Mouse (Mus musculus) midbrain, postnatal 0 days (tissue): ENCODE data around the gene Vps50. TPM values are rescaled to one million over a fixed set of nuclear protein-coding genes. Genes with fewer than 3 reads are reported as not detected.
"Not testable (repeated sequence)": the region's sequence is repeated elsewhere in the genome, so short reads cannot be mapped to it uniquely, and the experiment has no call there.

ENCODE experiments used
- ATAC-seq: fragments of 200-750 bp; cut with Nextera tagmentation; 2 replicates; pipeline ENCODE4 v1.8.0; 2017; ENCODE audit warnings: moderate number of reproducible peaks, mild to moderate bottlenecking, moderate TSS enrichment, moderate library complexity; ENCODE audit not compliant: low FRiP score
- DNase-seq: peaks from one replicate; pipeline ENCODE4 v3.0.0-alpha.2; 2015; ENCODE audit warnings: low spot score
- H3K27ac ChIP-seq: fragments of 300-500 bp; sonication (generic); 2 replicates; pipeline ENCODE4 v1.5.1; 2014; ENCODE audit warnings: low read depth, mild to moderate bottlenecking, low read length, mixed read lengths
- H3K27me3 ChIP-seq: fragments of 300-500 bp; sonication (generic); 2 replicates; pipeline ENCODE4 v1.6.1; 2014; ENCODE audit warnings: low read length, control low read depth, mixed read lengths; ENCODE audit not compliant: insufficient read depth
- H3K36me3 ChIP-seq: fragments of 300-500 bp; sonication (generic); 2 replicates; pipeline ENCODE4 v1.6.1; 2014; ENCODE audit warnings: low read length, control low read depth, mixed read lengths; ENCODE audit not compliant: insufficient read depth
- H3K4me1 ChIP-seq: fragments of 300-500 bp; sonication (generic); 2 replicates; pipeline ENCODE4 v1.6.1; 2014; ENCODE audit warnings: mild to moderate bottlenecking, control low read depth, antibody characterized with exemption, low read length, mixed read lengths; ENCODE audit not compliant: insufficient read depth
- H3K4me2 ChIP-seq: fragments of 300-500 bp; sonication (generic); 2 replicates; pipeline ENCODE4 v1.6.1; 2014; ENCODE audit warnings: low read depth, mild to moderate bottlenecking, low read length, mixed read lengths; ENCODE audit not compliant: poor library complexity, severe bottlenecking
- H3K4me3 ChIP-seq: fragments of 300-500 bp; sonication (generic); 2 replicates; pipeline ENCODE4 v1.5.1; 2014; ENCODE audit warnings: low read depth, mild to moderate bottlenecking, low read length, moderate library complexity
- H3K9ac ChIP-seq: fragments of 300-500 bp; sonication (generic); replicated peaks from 2 replicates; pipeline ENCODE4 v1.6.1; 2014; ENCODE audit warnings: mild to moderate bottlenecking, low read length, moderate library complexity, mixed read lengths; ENCODE audit not compliant: poor library complexity, severe bottlenecking
- H3K9me3 ChIP-seq: fragments of 300-500 bp; sonication (generic); 2 replicates; pipeline ENCODE4 v1.6.1; 2016; ENCODE audit warnings: low read length, control low read depth
- CTCF ChIP-seq: IDR thresholded peaks from 2 replicates; pipeline ENCODE4 v1.5.1; 2016; ENCODE audit warnings: antibody characterized with exemption, mild to moderate bottlenecking
- WGBS: fragments of 180-500 bp; shearing (Covaris S2); extraction: QIAGEN DNeasy Blood & Tissue Kit; methylation state at CpG from one replicate; pipeline ENCODE4 v1.1.7; 2014; 5-methylcytosine and 5-hydroxymethylcytosine counted together
- polyA plus RNA-seq: library from polyadenylated mRNA; unstranded; fragments of >200 nt; fragmentation: Nextera tagmentation; extraction: Ambion mirVana; gene quantifications from 2 replicates; pipeline ENCODE4 v1.2.1, GENCODE M21; 2015
- total RNA-seq: library from RNA; depleted of rRNA; stranded (reverse); fragments of >200 nt; gene quantifications from 2 replicates; pipeline ENCODE4 v1.2.3, GENCODE M21; 2014

Vps50 gene
- total and polyA plus RNA-seq, 2 experiments from 2014 or later: 36.5 to 51.8 TPM

DNA sequence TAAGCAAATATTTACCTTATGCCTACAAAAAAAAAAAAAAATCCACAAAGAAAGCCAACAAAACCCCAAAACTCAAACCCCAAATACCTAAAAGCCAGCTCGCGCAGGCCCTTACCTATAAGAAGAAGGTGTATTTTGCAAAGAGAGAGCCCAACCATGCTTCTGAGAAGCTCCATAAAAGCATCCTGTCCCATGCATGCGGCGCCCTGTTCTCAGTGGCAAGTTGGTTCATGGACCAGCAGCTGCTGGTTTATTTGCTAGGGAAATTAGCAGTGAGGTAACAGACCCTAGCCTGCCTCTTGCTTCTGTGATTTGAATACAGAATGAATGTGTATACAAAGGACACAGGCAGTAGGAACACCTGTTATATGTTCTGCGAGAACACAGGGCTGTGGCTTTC lies 3.9 kb upstream of the Vps50 start:
- DNase-seq: no peak
- Histone ChIP-seq H3K36me3 (no peaks in the 10 kb centered on the region), H3K9me3 (no peaks in the 10 kb centered on the region), H3K4me1 (peaks cover 2% of the 10 kb centered on the region; the same call in 1 of the 2 replicates), H3K27ac (no peak overlapping the region), H3K27me3 (no peaks in the 10 kb centered on the region), H3K4me2 (no peak overlapping the region), H3K9ac (no peak overlapping the region), H3K4me3 (no peak overlapping the region)
- TF ChIP-seq CTCF: no peak
- 83% methylated on average over 5 of the region's 5 CpGs for WGBS
- ATAC-seq: no peak

DNA sequence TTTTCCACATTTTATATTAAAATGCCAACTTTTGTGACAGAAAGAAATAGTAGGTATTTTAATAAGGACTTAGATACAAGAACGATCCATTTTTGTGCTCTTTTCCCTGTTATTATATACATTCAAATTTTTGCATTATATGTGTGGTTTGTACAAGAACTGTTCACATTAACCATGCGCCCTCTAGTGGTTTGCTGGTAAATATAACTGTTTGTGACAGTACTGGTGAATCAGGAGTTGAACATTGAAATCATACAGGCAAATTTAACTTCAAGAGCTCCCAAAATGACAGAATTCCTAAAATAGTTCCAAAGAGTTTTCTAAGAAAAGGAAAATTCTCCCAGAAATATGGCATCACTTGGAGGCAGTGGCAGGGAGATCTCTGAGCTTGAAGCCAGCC lies 2.0 kb upstream of the Vps50 start:
- Histone ChIP-seq H3K9ac (no peak overlapping the region), H3K4me1 (peaks cover 2% of the 10 kb centered on the region; the same call in 1 of the 2 replicates), H3K27me3 (no peaks in the 10 kb centered on the region), H3K4me3 (no peak overlapping the region), H3K36me3 (no peaks in the 10 kb centered on the region), H3K27ac (no peak overlapping the region), H3K9me3 (no peaks in the 10 kb centered on the region), H3K4me2 (no peak overlapping the region)
- peak; percentile 92 for DNase-seq
- no peak for ATAC-seq
- TF ChIP-seq CTCF: peak; percentile 84
- 7% methylated on average over 2 of the region's 2 CpGs for WGBS

DNA sequence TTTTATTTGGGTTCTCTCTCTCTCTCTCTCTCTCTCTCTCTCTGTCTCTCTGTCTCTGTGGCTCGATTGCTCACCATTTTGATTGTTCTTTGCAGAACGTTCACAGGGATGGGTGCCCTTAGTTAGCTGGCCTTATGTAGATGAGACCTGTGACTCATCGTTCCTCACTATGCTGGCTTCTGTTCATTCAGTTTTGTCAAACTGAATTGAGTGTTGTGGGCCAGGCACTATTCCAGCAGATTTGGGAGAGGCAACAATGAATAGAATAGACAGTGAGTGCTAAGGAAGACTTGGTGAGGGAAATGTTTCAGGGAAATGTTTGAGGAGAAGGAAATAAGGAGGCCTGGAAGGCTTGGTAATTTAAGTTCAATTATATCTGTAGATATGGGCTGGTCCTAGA lies 2.1 kb downstream of the Vps50 start:
- H3K27ac ChIP-seq: no peak overlapping the region
- no peak overlapping the region for H3K9ac ChIP-seq
- no peaks in the 10 kb centered on the region for H3K9me3 ChIP-seq
- WGBS: 85% methylated on average over 3 of the region's 3 CpGs
- ATAC-seq (no peak), DNase-seq (no peak)
- H3K36me3 ChIP-seq: no peaks in the 10 kb centered on the region
- H3K4me2 ChIP-seq: no peak overlapping the region
- H3K4me1 ChIP-seq: peaks cover 2% of the 10 kb centered on the region; the same call in 1 of the 2 replicates
- no peak for TF ChIP-seq CTCF
- no peak overlapping the region for H3K4me3 ChIP-seq
- no peaks in the 10 kb centered on the region for H3K27me3 ChIP-seq

DNA sequence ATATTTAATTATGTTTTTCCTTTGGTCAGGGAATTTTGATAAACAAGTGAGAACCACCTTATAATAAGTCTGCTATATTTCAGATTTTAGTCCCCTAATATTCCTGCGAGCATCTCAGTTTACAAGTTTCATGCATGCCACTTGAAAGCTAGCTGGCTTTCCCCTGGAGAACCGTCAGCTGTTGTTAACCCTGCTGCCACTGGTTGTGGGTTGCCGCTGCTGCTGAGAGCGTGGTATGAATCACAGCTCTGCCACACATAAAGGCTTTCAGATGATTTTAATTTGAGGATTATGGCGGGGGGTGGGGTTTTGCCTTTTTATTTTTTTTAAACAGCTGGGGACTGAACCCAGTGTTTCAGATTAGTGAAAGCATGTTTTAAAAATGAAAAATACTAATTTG lies 7.1 kb downstream of the Vps50 start:
- H3K9me3 ChIP-seq: no peaks in the 10 kb centered on the region
- TF ChIP-seq CTCF: no peak
- 73% methylated on average over 5 of the region's 5 CpGs for WGBS
- no peak overlapping the region for H3K9ac ChIP-seq
- no peak for ATAC-seq
- no peaks in the 10 kb centered on the region for H3K27me3 ChIP-seq
- H3K4me3 ChIP-seq: no peak overlapping the region
- no peaks in the 10 kb centered on the region for H3K36me3 ChIP-seq
- no peak overlapping the region for H3K27ac ChIP-seq
- no peak overlapping the region for H3K4me2 ChIP-seq
- no peak for DNase-seq
- H3K4me1 ChIP-seq: no peaks in the 10 kb centered on the region

DNA sequence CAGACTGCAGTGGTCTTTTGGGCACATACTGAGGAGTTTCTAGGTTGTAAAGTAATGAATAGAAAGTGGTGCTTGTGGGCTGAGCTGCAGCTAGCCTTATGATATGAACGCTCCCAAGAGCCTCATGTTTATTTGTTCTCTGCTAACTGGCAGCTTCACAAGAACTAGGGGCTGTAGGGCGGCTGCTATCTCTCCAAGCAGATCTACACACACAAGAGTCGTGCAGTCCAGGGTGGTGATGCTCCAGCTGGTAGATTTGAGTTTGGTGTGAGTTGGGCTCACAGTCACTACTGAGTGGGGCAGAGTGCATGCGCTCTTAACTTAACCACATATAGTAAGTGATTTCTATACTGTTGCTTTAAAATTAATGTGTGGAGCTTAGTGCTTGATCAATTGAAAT lies 8.9 kb downstream of the Vps50 start:
- ATAC-seq: no peak
- no peak overlapping the region for H3K4me3 ChIP-seq
- WGBS: 88% methylated on average over 4 of the region's 4 CpGs
- H3K4me1 ChIP-seq: no peaks in the 10 kb centered on the region
- no peak overlapping the region for H3K9ac ChIP-seq
- H3K36me3 ChIP-seq: no peaks in the 10 kb centered on the region
- DNase-seq: no peak
- no peak overlapping the region for H3K27ac ChIP-seq
- no peaks in the 10 kb centered on the region for H3K9me3 ChIP-seq
- no peak for TF ChIP-seq CTCF
- no peak overlapping the region for H3K4me2 ChIP-seq
- no peaks in the 10 kb centered on the region for H3K27me3 ChIP-seq

DNA sequence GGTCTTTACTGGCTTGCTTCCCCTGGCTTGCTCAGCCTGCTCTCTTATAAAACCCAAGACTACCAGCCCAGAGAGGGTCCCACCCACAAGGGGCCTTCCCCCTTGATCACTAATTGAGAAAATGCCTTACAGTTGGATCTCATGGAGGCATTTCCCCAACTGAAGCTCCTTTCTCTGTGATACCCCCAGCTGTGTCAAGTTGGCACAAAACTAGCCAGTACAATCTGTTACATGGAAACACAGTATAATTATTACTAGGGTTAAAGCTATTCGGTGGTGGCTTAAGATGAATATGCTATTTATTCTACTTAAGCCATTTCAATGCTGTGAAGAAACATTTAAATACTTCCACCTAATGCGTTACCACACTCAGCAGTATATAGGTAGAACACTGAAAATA lies 10.0 kb downstream of the Vps50 start:
- DNase-seq, H3K4me1 ChIP-seq, H3K9ac ChIP-seq, H3K36me3 ChIP-seq, H3K4me2 ChIP-seq, H3K4me3 ChIP-seq, H3K27me3 ChIP-seq, H3K27ac ChIP-seq, ATAC-seq, H3K9me3 ChIP-seq: not testable (repeated sequence)
- WGBS: 84% methylated on average over 2 of the region's 2 CpGs
